Mouse (Mus musculus): Measurements from ENCODE around the gene Thap12. TPM values are rescaled to one million over a fixed set of nuclear protein-coding genes. Genes with fewer than 3 reads are reported as not detected.

The Thap12 gene
- polyA plus RNA-seq, 1 experiment from 2014 or later, result 21.8 TPM

- ATAC-seq, result no peak
- H3K4me2 ChIP-seq (replicated peaks; ENCODE audit: low read depth), result no peak overlapping the region
- H3K4me1 ChIP-seq (replicated peaks; ENCODE audit: control insufficient read depth, insufficient read depth, low read length), result no peaks in the 10 kb centered on the region
- H3K9me3 ChIP-seq (ENCODE audit: control insufficient read depth), result no peaks in the 10 kb centered on the region
- TF ChIP-seq CTCF (IDR thresholded peaks at IDR 0.05; ENCODE audit: low read depth), result no peak
- no peak overlapping the region for H3K27ac ChIP-seq (ENCODE audit: low read depth, low read length)
- 59% methylated on average over 6 of the region's 6 CpGs for WGBS
- no peak overlapping the region for H3K9ac ChIP-seq (ENCODE audit: low read depth, low read length)
- no peaks in the 10 kb centered on the region for H3K27me3 ChIP-seq (replicated peaks; ENCODE audit: control insufficient read depth, insufficient read depth, low read length)
- no peaks in the 10 kb centered on the region for H3K36me3 ChIP-seq (ENCODE audit: control insufficient read depth, insufficient read depth)
- no peak overlapping the region for H3K4me3 ChIP-seq (ENCODE audit: low read depth, low read length)
These were observed 34.8 kb upstream of the Thap12 start for GRCm38 (mm10) chr7:98667956-98668746.

GRCm38 (mm10) chr7:98670831-98671230 lies 32.1 kb upstream of the Thap12 start:
- Histone ChIP-seq H3K9me3 (ENCODE audit: control insufficient read depth) (no peaks in the 10 kb centered on the region), H3K27ac (ENCODE audit: low read depth, low read length) (no peak overlapping the region), H3K27me3 (replicated peaks; ENCODE audit: control insufficient read depth, insufficient read depth, low read length) (no peaks in the 10 kb centered on the region), H3K36me3 (ENCODE audit: control insufficient read depth, insufficient read depth) (no peaks in the 10 kb centered on the region), H3K9ac (ENCODE audit: low read depth, low read length) (no peak overlapping the region), H3K4me3 (ENCODE audit: low read depth, low read length) (no peak overlapping the region), H3K4me2 (replicated peaks; ENCODE audit: low read depth) (no peak overlapping the region), H3K4me1 (replicated peaks; ENCODE audit: control insufficient read depth, insufficient read depth, low read length) (no peaks in the 10 kb centered on the region)
- TF ChIP-seq CTCF (IDR thresholded peaks at IDR 0.05; ENCODE audit: low read depth), result no peak
- ATAC-seq, result no peak
- WGBS, result 79% methylated on average over 4 of the region's 4 CpGs

- H3K4me3 ChIP-seq (ENCODE audit: low read depth, low read length), result no peak overlapping the region
- 57% methylated on average over 9 of the region's 9 CpGs for WGBS
- no peak for TF ChIP-seq CTCF (IDR thresholded peaks at IDR 0.05; ENCODE audit: low read depth)
- no peaks in the 10 kb centered on the region for H3K27me3 ChIP-seq (replicated peaks; ENCODE audit: control insufficient read depth, insufficient read depth, low read length)
- no peak overlapping the region for H3K27ac ChIP-seq (ENCODE audit: low read depth, low read length)
- no peak overlapping the region for H3K9ac ChIP-seq (ENCODE audit: low read depth, low read length)
- H3K36me3 ChIP-seq (ENCODE audit: control insufficient read depth, insufficient read depth), result no peaks in the 10 kb centered on the region
- H3K4me1 ChIP-seq (replicated peaks; ENCODE audit: control insufficient read depth, insufficient read depth, low read length), result no peaks in the 10 kb centered on the region
- no peak overlapping the region for H3K4me2 ChIP-seq (replicated peaks; ENCODE audit: low read depth)
- no peaks in the 10 kb centered on the region for H3K9me3 ChIP-seq (ENCODE audit: control insufficient read depth)
- peak; percentile 31; the same call in 1 of the 2 replicates for ATAC-seq
These were observed 31.5 kb upstream of the Thap12 start for GRCm38 (mm10) chr7:98671416-98671815.

- 51% methylated on average over 11 of the region's 11 CpGs for WGBS
- H3K27me3 ChIP-seq (replicated peaks; ENCODE audit: control insufficient read depth, insufficient read depth, low read length), result no peaks in the 10 kb centered on the region
- H3K27ac ChIP-seq (ENCODE audit: low read depth, low read length), result no peak overlapping the region
- H3K9me3 ChIP-seq (ENCODE audit: control insufficient read depth), result no peaks in the 10 kb centered on the region
- no peaks in the 10 kb centered on the region for H3K36me3 ChIP-seq (ENCODE audit: control insufficient read depth, insufficient read depth)
- no peak overlapping the region for H3K4me2 ChIP-seq (replicated peaks; ENCODE audit: low read depth)
- H3K4me1 ChIP-seq (replicated peaks; ENCODE audit: control insufficient read depth, insufficient read depth, low read length), result no peaks in the 10 kb centered on the region
- ATAC-seq, result no peak
- H3K4me3 ChIP-seq (ENCODE audit: low read depth, low read length), result no peak overlapping the region
- H3K9ac ChIP-seq (ENCODE audit: low read depth, low read length), result no peak overlapping the region
- no peak for TF ChIP-seq CTCF (IDR thresholded peaks at IDR 0.05; ENCODE audit: low read depth)
These were observed 30.5 kb upstream of the Thap12 start for GRCm38 (mm10) chr7:98672241-98672955.

- no peak for ATAC-seq
- no peak overlapping the region for H3K27ac ChIP-seq (ENCODE audit: low read depth, low read length)
- no peak overlapping the region for H3K4me2 ChIP-seq (replicated peaks; ENCODE audit: low read depth)
- H3K9ac ChIP-seq (ENCODE audit: low read depth, low read length), result no peak overlapping the region
- H3K4me3 ChIP-seq (ENCODE audit: low read depth, low read length), result no peak overlapping the region
- no peaks in the 10 kb centered on the region for H3K27me3 ChIP-seq (replicated peaks; ENCODE audit: control insufficient read depth, insufficient read depth, low read length)
- no peaks in the 10 kb centered on the region for H3K36me3 ChIP-seq (ENCODE audit: control insufficient read depth, insufficient read depth)
- TF ChIP-seq CTCF (IDR thresholded peaks at IDR 0.05; ENCODE audit: low read depth), result no peak
- 54% methylated on average over 4 of the region's 4 CpGs for WGBS
- H3K4me1 ChIP-seq (replicated peaks; ENCODE audit: control insufficient read depth, insufficient read depth, low read length), result no peaks in the 10 kb centered on the region
- no peaks in the 10 kb centered on the region for H3K9me3 ChIP-seq (ENCODE audit: control insufficient read depth)
These were observed 28.6 kb upstream of the Thap12 start for GRCm38 (mm10) chr7:98674344-98674743.

- ATAC-seq, result no peak
- no peak overlapping the region for H3K27ac ChIP-seq (ENCODE audit: low read depth, low read length)
- no peak overlapping the region for H3K4me3 ChIP-seq (ENCODE audit: low read depth, low read length)
- WGBS, result 80% methylated on average over 2 of the region's 2 CpGs
- no peaks in the 10 kb centered on the region for H3K36me3 ChIP-seq (ENCODE audit: control insufficient read depth, insufficient read depth)
- no peak overlapping the region for H3K4me2 ChIP-seq (replicated peaks; ENCODE audit: low read depth)
- no peaks in the 10 kb centered on the region for H3K4me1 ChIP-seq (replicated peaks; ENCODE audit: control insufficient read depth, insufficient read depth, low read length)
- H3K9ac ChIP-seq (ENCODE audit: low read depth, low read length), result no peak overlapping the region
- no peak for TF ChIP-seq CTCF (IDR thresholded peaks at IDR 0.05; ENCODE audit: low read depth)
- no peaks in the 10 kb centered on the region for H3K9me3 ChIP-seq (ENCODE audit: control insufficient read depth)
- H3K27me3 ChIP-seq (replicated peaks; ENCODE audit: control insufficient read depth, insufficient read depth, low read length), result no peaks in the 10 kb centered on the region
These were observed 25.4 kb upstream of the Thap12 start for GRCm38 (mm10) chr7:98677511-98677910.
